Mouse (Mus musculus) hematopoietic stem cell, adult 5-6 weeks (primary cell): ENCODE results near the gene Gm34302. TPM values are rescaled to one million over a fixed set of nuclear protein-coding genes. Genes with fewer than 3 reads are reported as not detected.
"Not testable (repeated sequence)": the region's sequence is repeated elsewhere in the genome, so short reads cannot be mapped to it uniquely, and the experiment has no call there.

Source experiments
- ATAC-seq, 2 experiments: fragments of 125-278 bp in 1 of 2; replicated peaks in 1 of 2; 2 replicates each; pipeline ENCODE4 v1.8.0; 2016 to 2017; ENCODE audit warnings: inconsistent platforms in 2 of 2, mild to moderate bottlenecking in 2 of 2, moderate number of reproducible peaks in 2 of 2, low read depth in 1 of 2, moderate TSS enrichment in 1 of 2; ENCODE audit not compliant: low FRiP score in 2 of 2, poor library complexity in 2 of 2, severe bottlenecking in 2 of 2, insufficient read depth in 1 of 2, low TSS enrichment in 1 of 2
- total RNA-seq: library from RNA; stranded (forward); fragments of 172-1452, 232-1000 nt; gene quantifications from 2 replicates; pipeline ENCODE4 v1.2.3, GENCODE M21; 2017

The Gm34302 gene
- not detected in 2 replicates for total RNA-seq

GRCm38 (mm10) chr3:63483726-63484125 lies at the start of gene Gm34302:
Gene Gm34302, minus strand, starts transcription at chr3:63483879.
- no peak for ATAC-seq

- ATAC-seq = no peak
Measured at GRCm38 (mm10) chr3:63531847-63532246, 48.2 kb upstream of the Gm34302 start.

- no peak for ATAC-seq
Measured at GRCm38 (mm10) chr3:63517681-63518080, 34.0 kb upstream of the Gm34302 start.

GRCm38 (mm10) chr3:63516279-63516678 lies 32.6 kb upstream of the Gm34302 start:
- ATAC-seq = not testable (repeated sequence)

- no peak for ATAC-seq
Measured at GRCm38 (mm10) chr3:63511316-63511715, 27.6 kb upstream of the Gm34302 start.

- ATAC-seq = no peak
Measured at GRCm38 (mm10) chr3:63509484-63509883, 25.8 kb upstream of the Gm34302 start.

- ATAC-seq = no peak
Measured at GRCm38 (mm10) chr3:63508924-63509323, 25.2 kb upstream of the Gm34302 start.

- ATAC-seq = no peak
Measured at GRCm38 (mm10) chr3:63504433-63504832, 20.8 kb upstream of the Gm34302 start.

- ATAC-seq = no peak
Measured at GRCm38 (mm10) chr3:63494625-63495382, 11.1 kb upstream of the Gm34302 start.

GRCm38 (mm10) chr3:63493563-63493962 lies 9.9 kb upstream of the Gm34302 start:
- no peak for ATAC-seq

GRCm38 (mm10) chr3:63440426-63441125 lies 43.1 kb downstream of the Gm34302 start:
- ATAC-seq = no peak

- no peak for ATAC-seq
Measured at GRCm38 (mm10) chr3:63439738-63440137, 43.9 kb downstream of the Gm34302 start.

- ATAC-seq = no peak
Measured at GRCm38 (mm10) chr3:63438898-63439297, 44.8 kb downstream of the Gm34302 start.

Other genes with a start within 250 kb of the Gm34302 start
- gene Mme, start 242.3 kb downstream of the Gm34302 start, total RNA-seq = not detected in 2 replicates